Mouse (Mus musculus): ENCODE results near the gene Apoa1. TPM values are rescaled to one million over a fixed set of nuclear protein-coding genes. Genes with fewer than 3 reads are reported as not detected.
A peak's percentile ranks its signal among the peaks of the same experiment; 100 is the strongest.

The Apoa1 gene
- total RNA-seq, 2 experiments from 2014 or later, result not detected

DNA sequence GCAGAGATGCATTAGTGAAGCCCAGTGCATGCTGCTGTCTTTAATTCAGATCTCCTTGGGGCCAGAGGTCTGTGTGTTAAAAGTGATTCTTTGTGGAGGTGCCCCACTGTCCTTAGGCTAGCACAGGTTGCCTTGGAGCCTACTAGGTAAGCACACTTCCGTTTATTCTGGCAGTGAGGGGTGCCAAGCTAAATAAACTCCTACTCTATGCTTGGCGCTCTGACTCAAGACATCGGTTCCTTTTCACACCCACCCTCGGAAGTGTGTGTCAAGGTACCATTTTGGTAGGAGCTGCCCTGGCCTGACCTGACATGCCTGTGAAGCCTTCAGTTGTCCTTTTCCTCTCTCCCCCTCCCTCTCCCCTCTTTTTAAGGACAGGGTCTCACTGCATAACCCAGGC is 14.1 kb upstream of the Apoa1 start:
- intact Hi-C loops (cut with DNase I), result no loop called here

DNA sequence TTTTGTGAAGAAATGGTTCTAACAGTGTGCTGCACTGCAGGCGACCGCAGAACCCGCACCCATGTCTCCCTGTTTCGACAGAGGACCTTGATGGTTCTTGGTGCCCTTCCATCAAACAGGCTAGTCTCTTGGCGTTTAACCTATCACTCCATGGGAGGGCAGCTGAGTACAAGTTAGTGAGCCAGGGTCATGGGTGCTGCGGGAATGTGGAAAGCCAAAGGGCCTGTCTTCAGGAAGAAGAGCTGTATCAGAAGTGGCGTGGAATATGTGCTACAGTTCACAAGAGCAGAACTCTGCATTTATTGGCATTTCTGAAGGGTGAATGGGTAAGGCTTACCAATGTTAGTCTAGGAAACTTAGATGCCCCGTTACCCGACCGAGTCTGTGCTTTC is 13.4 kb upstream of the Apoa1 start:
- intact Hi-C loops (cut with DNase I), result no loop called here
- DNase-seq (ENCODE audit: low spot score in 2 of 2), result no peak

More for the DNA sequence above, 14.1 kb upstream of the Apoa1 start:
- DNase-seq (ENCODE audit: low spot score in 2 of 2), result peak in 1 of 2 experiments; percentile 13

DNA sequence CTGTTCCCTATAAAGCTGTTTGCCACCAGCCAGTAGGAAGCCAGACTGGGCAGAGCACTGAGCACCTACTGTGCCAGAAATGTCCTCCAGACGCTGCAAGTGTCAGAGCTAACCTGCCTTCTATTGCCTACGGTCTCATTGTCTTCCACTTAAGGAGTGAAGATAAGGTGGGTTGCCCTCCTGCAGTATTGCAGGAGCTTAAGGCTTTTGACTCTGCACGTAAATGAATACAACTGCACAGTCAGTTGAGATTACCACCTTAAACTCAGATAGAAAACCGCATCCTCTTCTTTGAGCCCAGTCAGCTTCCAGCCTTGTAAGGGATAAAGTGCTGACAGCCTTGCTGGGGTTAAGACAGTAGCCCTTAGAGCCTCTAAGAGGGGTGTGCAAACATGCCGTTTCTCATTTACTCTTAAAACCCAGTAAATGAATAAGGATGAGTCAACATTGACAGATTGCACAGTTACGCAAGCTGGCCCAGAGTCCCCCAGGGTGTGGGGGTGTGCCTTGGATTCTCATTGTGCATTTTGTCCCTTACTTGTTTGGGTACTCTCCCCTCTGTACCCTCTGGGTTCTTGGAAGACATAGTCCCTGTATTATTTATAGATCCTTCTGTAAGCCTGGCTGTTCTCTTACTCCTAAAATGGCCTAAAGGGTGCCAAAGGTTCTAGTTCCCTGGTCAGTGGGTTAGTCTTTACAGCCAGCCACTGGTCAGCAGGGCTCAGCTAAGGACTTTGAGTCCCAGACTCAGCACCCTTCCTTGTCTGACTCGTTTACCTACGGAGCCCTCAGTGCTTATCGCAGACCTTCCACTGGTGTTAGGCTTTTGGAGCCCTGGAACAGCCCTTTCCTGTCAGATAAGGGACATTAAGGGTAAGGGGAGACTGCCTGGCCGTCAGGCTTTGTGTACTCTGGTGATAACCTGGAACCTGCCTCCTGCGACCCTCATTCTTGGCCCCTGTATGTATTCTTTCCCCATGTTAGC is 12.8 kb upstream of the Apoa1 start:
- DNase-seq (ENCODE audit: low spot score in 2 of 2), result peak in 1 of 2 experiments; percentile 63
- intact Hi-C loops (cut with DNase I), result no loop called here

DNA sequence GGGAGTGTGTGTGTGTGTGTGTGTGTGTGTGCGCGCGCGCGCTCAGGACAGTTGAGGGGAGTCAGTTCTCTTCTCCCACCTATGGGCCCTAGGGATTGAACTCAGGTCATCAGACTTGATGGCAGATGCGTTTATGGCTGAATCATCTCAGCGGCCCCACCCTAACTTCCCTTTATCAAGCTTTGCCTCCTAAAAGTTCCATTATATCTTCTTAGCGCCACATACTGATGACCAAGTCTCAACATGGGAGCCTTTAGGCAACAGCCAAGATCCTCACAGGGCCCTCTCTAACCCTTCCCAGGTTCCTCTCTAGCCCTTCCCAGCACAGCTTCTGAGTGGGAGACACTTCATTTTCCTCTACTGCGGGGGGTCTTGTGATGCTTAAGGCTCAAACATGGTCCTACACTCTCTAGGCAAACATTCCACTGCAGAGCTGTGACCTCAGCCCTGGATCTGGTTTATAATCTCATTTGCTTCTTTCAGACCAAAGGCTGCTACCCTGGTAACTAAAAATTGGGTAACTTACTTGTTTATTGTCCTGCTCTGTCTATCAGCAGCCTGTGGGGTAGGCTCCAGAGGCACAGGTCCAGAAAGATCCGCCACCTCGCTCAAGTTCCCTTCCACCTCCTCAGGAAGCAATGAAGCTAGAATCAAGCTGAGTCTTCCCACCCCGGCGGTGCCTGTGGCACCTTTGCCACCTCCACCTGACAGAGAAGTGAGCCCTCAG is 11.5 kb upstream of the Apoa1 start:
- intact Hi-C loops (cut with DNase I), result no loop called here

DNA sequence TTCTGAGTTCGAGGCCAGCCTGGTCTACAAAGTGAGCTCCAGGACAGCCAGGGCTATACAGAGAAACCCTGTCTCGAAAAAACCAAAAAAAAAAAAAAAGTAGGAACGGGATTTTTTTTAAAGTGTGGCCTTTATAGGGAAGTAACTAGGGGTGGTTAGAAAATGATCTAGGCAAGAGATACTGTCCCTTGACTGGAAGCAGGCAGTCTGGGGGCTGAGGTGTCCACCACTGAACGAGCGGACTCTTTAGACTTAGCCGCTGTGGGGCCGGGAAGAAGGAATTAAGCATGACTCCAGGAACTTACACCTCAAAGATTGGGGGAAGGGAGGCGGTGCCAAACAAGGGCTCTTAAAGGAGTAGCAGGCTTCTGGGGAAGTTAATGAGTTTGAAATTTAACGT is 10.2 kb upstream of the Apoa1 start:
- intact Hi-C loops (cut with DNase I), result no loop called here
- DNase-seq (ENCODE audit: low spot score in 2 of 2), result no peak

More for the DNA sequence above, 11.5 kb upstream of the Apoa1 start:
- no peak for DNase-seq (ENCODE audit: low spot score in 2 of 2)

DNA sequence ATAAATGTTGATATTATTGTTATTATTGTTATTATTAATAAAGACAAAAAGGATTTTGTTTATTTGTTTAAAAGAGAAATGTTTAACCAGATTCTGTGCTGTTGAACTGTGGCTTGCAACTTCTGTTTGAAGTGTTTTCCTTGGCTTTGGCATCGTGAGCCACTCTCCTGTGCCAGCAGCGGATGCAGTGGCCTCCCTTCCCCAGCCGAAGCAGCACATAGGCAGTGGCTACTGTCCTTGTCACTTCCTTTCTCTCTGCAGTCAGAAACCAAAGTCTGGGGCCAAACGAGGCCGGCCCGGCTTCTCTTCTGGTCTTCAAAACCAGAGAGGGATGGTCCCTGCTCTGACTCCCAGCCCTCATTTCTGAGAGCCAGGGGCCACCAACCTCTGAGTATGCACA is 5.3 kb upstream of the Apoa1 start:
- DNase-seq (ENCODE audit: low spot score in 2 of 2), result no peak
- intact Hi-C loops (cut with DNase I), result no loop called here

DNA sequence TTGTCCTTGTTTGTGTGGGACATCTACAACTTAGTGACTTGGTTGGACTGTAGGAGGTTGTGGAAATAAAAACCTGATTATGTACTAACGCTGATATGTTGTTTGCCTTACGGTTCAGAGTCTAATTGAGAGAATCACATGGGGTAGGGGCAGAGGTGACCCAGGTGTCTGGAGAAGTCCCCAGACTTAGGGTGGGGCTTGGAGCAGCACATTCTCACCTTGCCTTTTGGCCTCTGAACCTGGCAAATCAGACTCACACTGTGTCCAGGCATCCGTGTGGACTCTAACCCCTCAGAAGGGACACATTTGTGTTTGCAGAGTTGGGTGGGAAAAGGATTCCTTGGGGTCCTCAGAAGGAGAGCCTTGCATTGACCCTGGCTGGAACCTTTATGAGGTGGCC is 4.3 kb upstream of the Apoa1 start:
- intact Hi-C loops (cut with DNase I), result no loop called here

DNA sequence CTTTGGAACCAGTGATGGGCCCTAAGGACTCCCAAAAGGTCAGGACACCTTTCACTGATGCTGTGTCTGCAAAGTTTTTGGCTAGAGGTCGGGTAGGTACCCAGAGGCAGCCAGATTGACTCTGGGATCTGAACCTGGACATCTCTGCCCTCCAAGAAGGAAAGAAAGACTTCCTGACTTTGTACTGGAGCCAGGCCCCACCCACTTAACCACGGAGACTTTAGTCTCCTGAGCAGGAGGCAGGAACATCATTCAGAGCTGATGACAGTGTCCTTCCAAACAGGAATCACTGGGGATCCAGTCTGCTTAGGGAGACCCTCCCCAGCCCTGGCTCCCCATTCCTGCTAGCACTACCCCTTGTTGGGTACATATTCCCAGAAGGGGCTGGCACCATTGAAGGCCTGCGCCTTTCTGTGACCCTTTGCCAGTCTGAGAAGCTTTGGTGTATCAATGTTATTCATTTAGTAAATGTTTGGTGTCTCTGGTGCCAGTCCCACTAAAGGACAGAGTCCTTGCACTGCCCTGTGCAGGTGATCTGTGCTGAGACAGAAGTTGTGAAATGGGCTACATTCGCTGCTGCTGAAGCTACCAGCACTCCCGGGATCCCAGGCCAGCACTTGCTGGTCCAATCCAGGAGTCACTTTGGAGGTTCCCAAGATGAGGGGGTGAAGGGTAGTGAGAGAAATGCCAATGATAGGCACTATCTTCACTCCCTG is 3.3 kb upstream of the Apoa1 start:
- intact Hi-C loops (cut with DNase I), result no loop called here
- DNase-seq (ENCODE audit: low spot score in 2 of 2), result no peak

More for the DNA sequence above, 4.3 kb upstream of the Apoa1 start:
- DNase-seq (ENCODE audit: low spot score in 2 of 2), result no peak

DNA sequence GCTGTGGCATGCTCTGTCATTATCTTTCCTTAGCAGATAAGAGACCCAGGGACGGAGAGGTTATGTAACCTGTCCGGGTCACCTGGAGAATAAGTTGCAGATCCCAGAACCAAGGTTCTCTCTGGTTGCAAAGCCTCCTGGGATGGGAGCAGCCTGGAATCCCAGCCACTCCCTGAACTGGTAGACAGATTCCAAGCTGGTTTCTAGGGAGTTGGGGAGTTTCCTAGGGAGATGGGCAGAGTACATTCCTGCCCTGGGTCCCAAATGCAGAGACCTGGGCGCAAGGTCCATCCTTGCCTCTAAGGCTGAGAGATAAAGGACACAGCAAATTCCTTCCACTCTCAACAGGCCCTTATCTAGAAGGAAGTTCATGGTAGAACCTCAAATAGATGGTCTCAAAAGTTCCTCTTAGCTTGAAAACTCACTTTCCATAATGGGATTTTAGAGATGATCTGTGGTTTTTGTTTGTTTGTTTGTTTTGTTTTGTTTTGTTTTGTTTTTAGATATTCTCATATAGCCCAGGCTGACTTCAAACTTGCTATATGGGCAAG is 1.2 kb upstream of the Apoa1 start:
- intact Hi-C loops (cut with DNase I), result no loop called here
- DNase-seq (ENCODE audit: low spot score in 2 of 2), result no peak

DNA sequence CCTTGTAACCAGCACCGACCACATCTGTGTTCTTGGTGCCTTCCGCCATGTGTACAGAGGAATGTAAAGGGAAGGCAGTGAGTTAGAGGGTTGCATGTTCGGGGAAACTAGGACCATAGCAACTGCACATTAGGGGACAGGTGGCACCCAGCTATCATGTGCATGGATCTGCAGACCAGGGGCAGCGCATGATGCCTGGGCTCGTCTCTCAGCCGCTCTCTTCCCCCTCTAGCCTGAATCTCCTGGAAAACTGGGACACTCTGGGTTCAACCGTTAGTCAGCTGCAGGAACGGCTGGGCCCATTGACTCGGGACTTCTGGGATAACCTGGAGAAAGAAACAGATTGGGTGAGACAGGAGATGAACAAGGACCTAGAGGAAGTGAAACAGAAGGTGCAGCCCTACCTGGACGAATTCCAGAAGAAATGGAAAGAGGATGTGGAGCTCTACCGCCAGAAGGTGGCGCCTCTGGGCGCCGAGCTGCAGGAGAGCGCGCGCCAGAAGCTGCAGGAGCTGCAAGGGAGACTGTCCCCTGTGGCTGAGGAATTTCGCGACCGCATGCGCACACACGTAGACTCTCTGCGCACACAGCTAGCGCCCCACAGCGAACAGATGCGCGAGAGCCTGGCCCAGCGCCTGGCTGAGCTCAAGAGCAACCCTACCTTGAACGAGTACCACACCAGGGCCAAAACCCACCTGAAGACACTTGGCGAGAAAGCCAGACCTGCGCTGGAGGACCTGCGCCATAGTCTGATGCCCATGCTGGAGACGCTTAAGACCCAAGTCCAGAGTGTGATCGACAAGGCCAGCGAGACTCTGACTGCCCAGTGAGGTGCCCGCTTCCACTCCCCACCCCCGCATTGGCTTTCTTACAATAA is 1.4 kb downstream of the Apoa1 start:
- peak; percentile 89 to 96 for DNase-seq (ENCODE audit: low spot score in 2 of 2)
- intact Hi-C loops (cut with DNase I), result no loop called here

DNA sequence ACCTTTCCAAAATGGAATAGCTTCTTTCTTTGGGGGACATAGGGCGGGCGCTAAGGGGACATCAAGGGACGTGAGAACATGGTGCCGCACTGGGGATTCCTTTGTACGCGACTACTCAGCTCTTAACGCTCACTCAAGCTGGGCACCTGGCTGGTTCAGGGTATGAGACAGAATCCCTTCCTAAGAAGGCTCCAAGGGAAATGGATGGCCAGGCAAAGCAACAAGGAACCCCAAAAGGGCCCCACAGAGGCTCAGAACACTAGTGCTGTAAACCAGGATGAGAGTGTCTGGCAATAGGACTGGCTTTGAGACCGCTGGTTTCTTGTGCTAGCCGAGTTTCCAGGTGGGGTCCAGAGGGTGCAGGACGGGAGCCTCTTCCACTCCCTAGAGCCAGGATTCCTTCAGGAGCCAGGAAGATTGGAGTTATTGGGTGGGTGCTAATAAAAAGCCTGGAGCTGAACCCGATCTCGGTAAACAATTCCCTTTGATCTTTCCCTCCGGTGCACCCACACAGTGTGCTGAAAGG is 2.1 kb downstream of the Apoa1 start:
- DNase-seq (ENCODE audit: low spot score in 2 of 2), result no peak
- intact Hi-C loops (cut with DNase I), result no loop called here

DNA sequence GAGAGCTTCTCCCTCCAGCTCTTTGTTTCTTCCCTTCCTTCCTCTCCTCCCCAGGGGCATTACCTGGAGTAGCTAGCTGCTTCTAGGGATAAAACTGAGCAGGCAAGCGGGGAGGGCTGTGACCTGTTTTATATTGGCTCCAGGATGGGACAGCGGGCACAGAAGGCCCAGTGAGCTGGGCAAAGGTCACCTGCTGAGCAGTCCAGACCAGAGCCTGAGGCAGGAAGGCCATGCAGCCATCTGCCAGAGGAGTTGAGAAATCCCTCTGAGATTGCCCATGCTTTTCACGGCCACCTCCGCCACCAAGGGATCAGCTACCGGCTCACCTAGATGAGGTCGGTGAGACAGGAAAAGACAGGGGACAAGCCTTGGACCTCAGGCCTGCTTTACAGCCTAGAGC is 6.8 kb downstream of the Apoa1 start:
- DNase-seq (ENCODE audit: low spot score in 2 of 2), result no peak
- intact Hi-C loops (cut with DNase I), result no loop called here

DNA sequence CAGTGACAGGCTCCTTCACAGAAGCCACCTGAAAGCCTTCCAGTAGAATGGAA is 7.0 kb downstream of the Apoa1 start, which contains the start of gene Apoc3:
Gene Apoc3, minus strand, starts transcription at position 41 of the 53 bp plus-strand sequence.
- DNase-seq (ENCODE audit: low spot score in 2 of 2), result no peak
- intact Hi-C loops (cut with DNase I), result no loop called here

DNA sequence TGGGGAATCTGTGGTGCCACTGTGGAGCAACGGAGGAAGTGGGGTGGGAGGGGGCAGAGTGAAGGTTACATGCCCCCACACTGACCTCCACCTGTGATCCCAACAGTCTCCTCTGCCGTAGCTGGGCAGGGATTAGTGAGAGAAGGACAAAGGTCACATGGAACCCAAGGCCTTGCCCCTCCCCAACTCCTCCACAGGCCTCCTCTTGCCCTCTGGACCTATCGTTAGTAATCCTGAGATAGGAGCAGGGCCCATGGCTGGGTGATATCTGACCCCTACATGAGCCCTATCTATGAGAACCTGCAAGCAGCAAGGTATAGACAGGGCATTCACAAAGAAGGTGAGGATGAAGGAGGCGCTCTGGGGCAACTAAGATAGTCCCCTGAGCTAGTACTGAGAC is 7.3 kb downstream of the Apoa1 start:
- intact Hi-C loops (cut with DNase I), result no loop called here
- DNase-seq (ENCODE audit: low spot score in 2 of 2), result no peak

DNA sequence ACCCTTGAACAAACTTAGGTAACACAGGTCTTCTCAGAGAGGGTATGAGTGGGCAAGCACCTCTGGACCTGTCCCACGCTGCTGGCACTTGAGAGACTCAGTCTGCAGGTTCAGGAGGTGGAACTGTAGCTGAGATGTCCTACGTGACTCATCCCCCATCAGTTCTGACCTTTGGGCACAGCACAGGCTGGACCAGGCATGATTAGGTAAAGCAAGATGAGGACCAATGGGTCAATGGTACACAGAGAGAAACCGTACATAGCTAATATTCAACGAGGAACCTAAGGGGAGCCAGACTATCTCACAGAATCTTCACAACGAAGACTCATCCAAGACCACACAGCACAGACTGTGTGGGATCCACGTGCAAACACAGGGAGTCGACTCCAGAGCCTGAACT is 10.5 kb downstream of the Apoa1 start:
- DNase-seq (ENCODE audit: low spot score in 2 of 2), result no peak

DNA sequence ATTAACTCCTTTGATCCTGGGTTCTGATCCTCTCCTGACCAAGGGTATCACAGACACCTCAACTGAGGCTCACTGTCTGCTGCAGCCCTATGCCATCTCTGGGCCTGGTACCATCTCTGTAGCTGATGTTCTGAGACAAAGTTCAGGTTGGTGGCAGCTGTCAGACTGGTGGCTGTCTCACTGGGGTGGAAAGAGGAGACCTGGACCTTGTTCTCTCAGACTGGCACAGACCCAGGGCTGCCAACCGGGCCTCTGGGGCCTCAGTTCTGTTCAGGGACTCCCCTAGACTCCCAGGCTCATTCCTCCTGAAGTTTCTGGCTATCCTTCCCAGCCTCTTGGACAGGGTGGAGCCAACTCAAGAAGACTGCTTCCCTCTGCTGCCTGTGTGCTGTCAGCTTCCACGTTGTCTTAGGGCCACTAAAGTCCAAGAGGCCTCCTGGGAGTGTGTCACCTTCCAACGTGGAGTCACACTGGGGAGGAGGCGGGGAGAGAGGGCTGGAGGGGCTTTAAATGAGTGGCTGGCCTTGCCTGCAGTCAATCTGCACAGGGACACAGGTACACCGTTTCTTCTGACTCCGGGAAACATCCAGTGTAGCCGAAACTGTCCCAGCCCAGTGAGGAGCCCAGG is 12.3 kb downstream of the Apoa1 start, which contains the start of gene Apoa4:
Gene Apoa4, plus strand, starts transcription at position 171 of the 628 bp plus-strand sequence.
- intact Hi-C loops (cut with DNase I), result no loop called here
- no peak for DNase-seq (ENCODE audit: low spot score in 2 of 2)

More for the DNA sequence above, 10.5 kb downstream of the Apoa1 start:
- intact Hi-C loops (cut with DNase I), result no loop called here

DNA sequence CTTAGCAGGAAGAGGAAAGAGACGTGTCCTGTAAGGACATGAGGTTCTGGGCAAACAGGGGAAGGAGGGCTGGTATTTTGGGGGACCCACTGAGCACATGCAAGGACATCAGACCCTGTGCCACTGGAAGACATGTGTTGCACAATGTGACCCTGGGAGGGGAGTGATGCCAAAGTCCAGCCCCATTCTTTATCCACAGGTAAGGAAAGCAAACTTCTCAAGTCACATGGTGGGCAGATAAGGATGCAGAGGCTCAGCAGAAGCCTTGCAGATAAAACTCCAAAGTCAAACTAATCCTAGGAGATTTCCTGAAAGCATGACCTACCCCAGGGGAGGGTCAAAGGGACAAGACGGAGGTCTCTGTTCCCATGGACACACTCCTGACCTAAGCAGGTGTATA is 13.4 kb downstream of the Apoa1 start:
- DNase-seq (ENCODE audit: low spot score in 2 of 2), result no peak
- intact Hi-C loops (cut with DNase I), result no loop called here

DNA sequence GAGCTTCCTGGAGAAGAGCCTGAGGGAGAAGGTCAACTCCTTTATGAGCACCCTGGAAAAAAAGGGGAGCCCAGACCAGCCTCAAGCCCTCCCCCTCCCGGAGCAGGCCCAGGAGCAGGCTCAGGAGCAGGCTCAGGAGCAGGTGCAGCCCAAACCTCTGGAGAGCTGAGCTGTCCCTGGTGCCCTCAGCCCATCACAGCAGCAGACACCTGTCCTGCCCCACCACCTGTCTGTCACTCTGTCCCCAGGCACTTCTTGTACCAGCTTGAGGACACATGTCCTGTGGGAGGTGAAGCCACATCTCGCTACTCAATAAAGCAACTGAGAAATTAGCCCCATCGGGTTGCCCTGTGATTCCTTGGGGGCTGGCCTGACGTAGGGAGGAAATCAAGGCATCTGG is 14.7 kb downstream of the Apoa1 start:
- no peak for DNase-seq (ENCODE audit: low spot score in 2 of 2)
- intact Hi-C loops (cut with DNase I), result no loop called here

DNA sequence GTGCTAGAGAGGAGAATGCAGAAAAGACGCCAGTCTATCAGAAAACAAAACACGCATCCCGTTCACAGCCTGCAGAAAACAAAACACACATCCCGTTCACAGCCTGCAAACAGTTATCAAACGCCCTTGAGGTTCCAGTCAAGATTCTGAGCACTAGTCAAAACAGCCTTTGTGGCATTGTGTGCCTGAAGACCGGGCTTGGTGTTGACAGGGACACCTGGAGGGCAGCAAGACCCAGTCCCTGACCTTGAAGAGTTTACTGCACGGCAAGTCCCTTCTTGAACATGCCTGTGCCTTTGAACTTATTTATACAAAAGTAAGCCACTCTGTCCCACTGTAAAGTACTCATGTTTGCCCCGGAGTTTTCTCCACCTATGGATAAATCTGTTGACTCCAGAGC is 15.2 kb downstream of the Apoa1 start:
- no peak for DNase-seq (ENCODE audit: low spot score in 2 of 2)
- intact Hi-C loops (cut with DNase I), result no loop called here

Data from left cerebral cortex, postnatal 25 days (tissue).